Mouse (Mus musculus) Patski (cell line): Measurements from ENCODE around the gene D17Wsu92e. TPM values are rescaled to one million over a fixed set of nuclear protein-coding genes. Genes with fewer than 3 reads are reported as not detected.
A peak's percentile ranks its signal among the peaks of the same experiment; 100 is the strongest.

Experiments used
- ATAC-seq: fragments of 100-300 bp; one replicate; pipeline ENCODE4 v1.8.0; 2021
- CTCF ChIA-PET: fragments of 350-600 bp; sonication (Branson Sonifier 250); formaldehyde crosslinking; loops from one replicate; lab custom pipeline; 2022; ENCODE audit warnings: inconsistent platforms; lab: Charles Lee
- POLR2A ChIA-PET: fragments of 350-600 bp; sonication (Branson Sonifier 250); formaldehyde crosslinking; loops from one replicate; lab custom pipeline; 2022; ENCODE audit warnings: antibody characterized with exemption, inconsistent platforms; lab: Charles Lee
- DNase-seq: peaks from one replicate; pipeline ENCODE4 v3.0.0-alpha.2; 2011; ENCODE audit warnings: low read depth, low spot score
- H3K27me3 ChIP-seq: fragments of 371-371 bp; one replicate; pipeline ENCODE4 v1.5.1; 2021
- CTCF ChIP-seq: fragments of 100-300 bp; IDR thresholded peaks from one replicate; pipeline ENCODE4 v1.5.1; 2021
- in situ Hi-C: fragments of 300-500 bp; cut with MboI; formaldehyde crosslinking; loops from 3 replicates; pipeline ENCODE4 v1.11.1; 2018; ENCODE audit warnings: low pct_unique_long_range_greater_than_20kb, mixed read lengths
- polyA plus RNA-seq: library from polyadenylated mRNA; unstranded; gene quantifications from one replicate; pipeline ENCODE4 v1.2.3, GENCODE M21; 2021

The D17Wsu92e gene
- 105 TPM for polyA plus RNA-seq

DNA sequence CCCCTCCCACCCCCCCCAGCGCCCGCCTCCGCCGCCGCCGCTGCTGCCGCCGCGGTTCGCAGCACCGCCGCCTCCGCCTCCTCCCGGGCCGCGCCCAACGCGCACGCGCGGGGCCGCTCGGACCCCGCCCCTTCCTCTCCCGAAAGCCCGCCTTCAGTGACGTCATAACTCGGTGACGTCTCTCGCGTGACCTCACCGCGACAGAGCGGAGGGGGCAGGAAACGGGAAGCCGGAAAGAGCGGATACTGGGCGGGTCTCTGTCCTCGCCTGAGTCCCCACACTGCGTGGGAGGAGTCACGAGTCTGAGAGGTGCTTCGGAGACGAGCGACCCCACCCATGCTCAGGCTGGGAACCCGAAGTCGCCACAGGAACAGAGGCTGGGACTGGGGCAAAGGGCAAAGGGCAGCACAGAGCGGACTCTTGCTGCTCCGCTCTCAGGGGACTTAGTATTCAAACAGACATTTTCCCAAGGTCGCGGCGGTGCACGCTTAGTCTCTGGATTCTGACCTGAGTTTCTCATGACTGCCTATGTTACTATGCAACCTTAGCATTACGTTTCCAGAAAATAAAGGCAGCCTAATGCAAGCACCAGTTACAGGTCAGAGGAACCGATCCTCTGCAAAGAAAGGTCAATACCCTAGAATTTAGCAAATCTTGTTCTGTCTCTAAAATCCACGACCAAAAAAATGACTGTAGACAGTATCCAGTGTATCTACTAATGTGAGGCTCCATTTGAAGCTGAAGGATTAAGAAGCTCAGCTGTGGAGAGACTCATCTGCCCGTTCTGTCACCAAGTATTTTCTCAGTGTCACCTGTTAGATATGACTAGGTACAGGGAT is at the start of gene D17Wsu92e:
TSS of gene D17Wsu92e (minus strand) at position 81 of the 839 bp plus-strand sequence.
- CTCF ChIA-PET = no interaction called here
- no peaks in the 10 kb centered on the region for H3K27me3 ChIP-seq
- DNase-seq = peak; percentile 92
- POLR2A ChIA-PET = interaction anchor here (1.1 to 1.7 kb wide), 2 partner anchors 10 to 43 kb away, joined by 4 to 6 read pairs; no protein-coding TSS in a partner anchor
- TF ChIP-seq CTCF = no peak
- ATAC-seq = peak; percentile 67
- in situ Hi-C loops = no loop called here

DNA sequence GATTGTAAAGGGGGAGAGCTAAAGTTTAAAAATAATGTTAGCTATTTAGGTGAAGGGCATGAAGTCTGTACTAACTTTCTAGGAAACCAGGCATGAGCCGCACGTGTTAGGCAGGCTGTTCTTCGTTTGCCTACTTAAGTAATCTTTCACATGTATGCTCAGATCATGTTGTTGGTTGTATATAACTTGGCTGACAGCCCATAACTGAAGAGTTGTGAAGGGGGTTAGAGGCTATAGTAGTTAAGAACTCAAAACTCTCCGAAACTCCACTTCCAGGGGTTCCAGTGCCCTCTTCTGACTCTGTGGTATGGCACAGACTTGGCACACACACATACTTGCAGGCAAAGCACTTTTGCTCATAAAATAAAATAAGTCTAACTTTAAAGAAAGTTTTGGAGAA is 46.3 kb upstream of the D17Wsu92e start:
- ChIA-PET CTCF (no interaction called here), POLR2A (no interaction called here)
- DNase-seq (no peak), ATAC-seq (no peak)
- no peak for TF ChIP-seq CTCF
- in situ Hi-C loops = no loop called here
- no peaks in the 10 kb centered on the region for H3K27me3 ChIP-seq

- in situ Hi-C loops = no loop called here
- ATAC-seq = no peak
- POLR2A ChIA-PET = no interaction called here
- DNase-seq = no peak
- CTCF ChIA-PET = no interaction called here
- TF ChIP-seq CTCF = no peak
- H3K27me3 ChIP-seq = no peaks in the 10 kb centered on the region
These were observed 45.0 kb upstream of the D17Wsu92e start for GRCm38 (mm10) chr17:27865461-27865860.

DNA sequence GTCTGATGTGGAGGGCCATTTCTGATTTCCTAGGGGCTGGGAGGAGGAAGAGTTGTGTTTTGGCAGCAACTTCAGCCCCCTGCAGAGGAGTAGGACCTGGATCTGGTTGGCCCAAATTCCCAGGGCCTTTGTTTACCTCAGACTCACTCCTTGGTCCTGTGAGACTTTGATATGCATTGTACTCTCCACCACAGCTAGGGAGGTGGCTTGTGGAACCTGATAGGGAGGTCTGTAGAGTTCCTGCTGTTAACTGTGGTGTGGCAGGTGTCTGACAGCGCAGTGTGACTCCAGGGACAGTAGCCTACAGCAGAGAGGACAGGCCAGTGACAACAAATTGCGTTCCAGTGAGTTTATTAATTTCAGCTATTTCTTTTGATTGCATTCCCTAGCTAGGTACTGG is 38.7 kb upstream of the D17Wsu92e start:
- ATAC-seq = no peak
- no peaks in the 10 kb centered on the region for H3K27me3 ChIP-seq
- ChIA-PET CTCF (no interaction called here), POLR2A (no interaction called here)
- in situ Hi-C loops = no loop called here
- TF ChIP-seq CTCF = no peak
- DNase-seq = no peak

DNA sequence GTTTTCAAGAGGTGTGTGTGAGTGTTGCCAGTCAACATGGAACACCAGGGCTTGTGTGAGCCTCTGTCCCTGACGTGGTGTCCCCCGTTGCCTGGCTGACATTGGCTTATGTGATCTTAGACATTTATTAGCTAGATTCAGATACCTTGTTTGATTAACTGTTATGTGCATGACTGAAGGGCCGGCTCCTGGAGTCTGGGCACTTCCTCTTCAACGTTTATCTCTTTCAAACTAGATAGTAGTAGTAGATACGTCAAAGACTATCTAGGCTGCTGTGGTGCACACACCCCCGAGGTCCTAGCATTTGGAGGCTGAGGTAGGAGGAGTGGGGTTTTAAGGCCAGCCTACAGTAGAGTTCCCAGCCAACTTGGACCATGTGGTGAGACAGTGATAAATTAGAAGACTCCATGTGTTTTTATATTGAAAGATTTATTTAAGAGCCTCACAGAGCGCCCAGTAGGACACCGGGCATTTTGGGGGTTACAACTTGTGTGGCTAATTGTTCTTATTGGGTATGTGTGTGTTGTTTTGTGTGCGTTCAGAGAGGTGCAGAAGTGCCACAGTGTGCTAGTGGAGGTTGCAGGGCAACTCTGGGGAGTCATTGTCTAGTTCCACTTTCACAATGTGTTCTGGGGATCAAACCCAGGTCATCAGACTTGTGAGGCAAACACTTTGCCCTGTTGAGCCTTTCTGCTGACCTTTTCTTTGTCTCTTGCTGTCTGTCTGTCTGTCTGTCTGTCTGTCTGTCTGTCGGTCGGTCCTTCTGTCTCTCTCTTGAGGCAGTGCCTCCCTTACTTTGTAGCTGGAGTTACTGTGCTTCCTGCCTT is 37.4 kb upstream of the D17Wsu92e start:
- DNase-seq (no peak), ATAC-seq (no peak)
- CTCF ChIA-PET = interaction anchor here (0.8 to 0.9 kb wide), 3 partner anchors 24 to 89 kb away, joined by 3 to 4 read pairs (median 3); no protein-coding TSS in a partner anchor
- no peak for TF ChIP-seq CTCF
- POLR2A ChIA-PET = interaction anchor here (0.6 to 0.7 kb wide), 2 partner anchors 15 to 920 kb away, joined by 3 to 5 read pairs; no protein-coding TSS in a partner anchor
- in situ Hi-C loops = no loop called here
- H3K27me3 ChIP-seq = no peaks in the 10 kb centered on the region

- ATAC-seq (peak; percentile 42), DNase-seq (no peak)
- CTCF ChIA-PET = interaction anchor here (0.8 to 0.9 kb wide), 3 partner anchors 25 to 88 kb away, joined by 3 to 4 read pairs (median 3); no protein-coding TSS in a partner anchor
- POLR2A ChIA-PET = interaction anchor here (0.6 kb wide), 1 partner anchor 14 kb away, joined by 5 read pairs; no protein-coding TSS in a partner anchor
- in situ Hi-C loops = no loop called here
- no peak for TF ChIP-seq CTCF
- no peaks in the 10 kb centered on the region for H3K27me3 ChIP-seq
These were observed 36.6 kb upstream of the D17Wsu92e start for GRCm38 (mm10) chr17:27856798-27857648.

DNA sequence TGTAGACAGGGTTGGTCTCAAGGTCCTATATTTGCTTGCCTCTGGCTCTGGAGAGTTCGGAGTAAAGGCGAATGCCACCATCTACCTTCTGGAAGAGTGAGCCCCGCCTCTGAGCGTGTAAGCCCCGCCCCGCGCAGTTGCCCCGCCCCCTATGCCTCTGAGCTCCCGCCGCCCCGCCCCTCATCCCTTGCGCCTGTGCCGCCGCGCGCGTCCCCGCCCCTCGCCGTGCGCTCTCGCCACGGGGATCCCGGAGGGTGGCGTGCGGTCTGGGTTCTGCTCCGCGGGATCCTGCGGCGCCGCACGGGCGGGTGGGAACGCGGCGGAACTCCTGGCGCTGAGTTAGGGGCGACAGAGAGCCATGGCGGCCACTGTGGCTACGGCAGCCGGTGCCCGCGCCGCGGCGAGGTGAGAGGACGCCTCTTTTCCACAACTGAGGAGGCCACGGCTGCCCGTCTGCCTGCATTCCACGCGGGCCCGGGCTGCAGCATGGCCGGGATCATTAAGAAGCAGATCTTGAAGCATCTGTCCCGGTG is 35.9 kb upstream of the D17Wsu92e start, which contains the start of gene Uhrf1bp1:
TSS of gene Uhrf1bp1 (plus strand) at position 177 of the 533 bp plus-strand sequence.
- in situ Hi-C loops = no loop called here
- H3K27me3 ChIP-seq = no peaks in the 10 kb centered on the region
- TF ChIP-seq CTCF = no peak
- DNase-seq (no peak), ATAC-seq (peak; percentile 65)
- ChIA-PET CTCF (no interaction called here), POLR2A (no interaction called here)

- in situ Hi-C loops = no loop called here
- DNase-seq (no peak), ATAC-seq (no peak)
- no peak for TF ChIP-seq CTCF
- no peaks in the 10 kb centered on the region for H3K27me3 ChIP-seq
- ChIA-PET CTCF (interaction anchor here (1.4 kb wide), 1 partner anchor 148 kb away, joined by 3 read pairs; no protein-coding TSS in a partner anchor), POLR2A (no interaction called here)
These were observed 30.6 kb upstream of the D17Wsu92e start for GRCm38 (mm10) chr17:27851076-27851475.

GRCm38 (mm10) chr17:27848351-27848750 is 27.9 kb upstream of the D17Wsu92e start:
- ChIA-PET POLR2A (no interaction called here), CTCF (interaction anchor here (1.2 kb wide), 1 partner anchor 9 kb away, joined by 3 read pairs; no protein-coding TSS in a partner anchor)
- in situ Hi-C loops = no loop called here
- no peak for ATAC-seq
- DNase-seq = no peak
- H3K27me3 ChIP-seq = no peaks in the 10 kb centered on the region
- no peak for TF ChIP-seq CTCF
